8 mouse cellular contexts compared by ENCODE assay signal in genomic region chr6:125009129-125009180, GRCm38 (mm10). TPM values are rescaled to one million over a fixed set of nuclear protein-coding genes. Genes with fewer than 3 reads are reported as not detected.
DNase-seq lines count a peak whose midpoint lies in the region; ATAC-seq and TF ChIP-seq lines count a peak whose summit lies in the region.

Gene Zfp384 (plus strand): TSS chr6:125009145.

- ATAC-seq in embryonic facial prominence, embryonic 14.5 days (ENCODE audit: low read depth): no peak
- no peak for ATAC-seq in limb, embryonic 12.5 days (ENCODE audit: insufficient number of reproducible peaks, insufficient read depth, low FRiP score, low TSS enrichment, low read depth)

- 0% methylated on average over 2 of the region's 3 CpGs for WGBS in lung, adult 2 months
- 0% methylated on average over 3 of the region's 3 CpGs for WGBS in embryonic facial prominence, embryonic 14.5 days
- WGBS in limb, embryonic 12.5 days: no CpG with 5 or more reads among the region's 3 CpGs
- 0% methylated on average over 3 of the region's 3 CpGs for WGBS in olfactory bulb, adult 2 months

- peaks cover 31% of the 10 kb centered on the region for H3K36me3 ChIP-seq in embryonic facial prominence, embryonic 14.5 days (ENCODE audit: control insufficient read depth, insufficient read depth, low read length)
- H3K36me3 ChIP-seq in limb, embryonic 12.5 days: peaks cover 31% of the 10 kb centered on the region

- no peaks in the 10 kb centered on the region for H3K27me3 ChIP-seq in embryonic facial prominence, embryonic 14.5 days (replicated peaks; ENCODE audit: control insufficient read depth, insufficient read depth, low read length)
- peaks cover 5% of the 10 kb centered on the region for H3K27me3 ChIP-seq in limb, embryonic 12.5 days

- H3K9ac ChIP-seq in embryonic facial prominence, embryonic 14.5 days (ENCODE audit: low read depth, low read length): peak within 1 kb of the TSS; percentile 98
- H3K9ac ChIP-seq in limb, embryonic 12.5 days (replicated peaks): peak within 1 kb of the TSS; percentile 98

- peak within 1 kb of the TSS; percentile 88 for H3K4me3 ChIP-seq in lung, adult 2 months (replicated peaks; ENCODE audit: extremely low read depth, low read depth, low read length)
- H3K4me3 ChIP-seq in embryonic facial prominence, embryonic 14.5 days (ENCODE audit: low read depth, low read length): peak within 1 kb of the TSS; percentile 85
- H3K4me3 ChIP-seq in limb, embryonic 12.5 days (replicated peaks): peak within 1 kb of the TSS; percentile 95
- peak within 1 kb of the TSS; percentile 96 for H3K4me3 ChIP-seq in olfactory bulb, adult 2 months (ENCODE audit: insufficient read depth, low read depth, low read length)

- TF ChIP-seq POLR2A in lung, adult 2 months (IDR thresholded peaks at IDR 0.05; ENCODE audit: borderline replicate concordance, extremely low read depth, low read depth, low read length): no peak
- TF ChIP-seq POLR2A in olfactory bulb, adult 2 months (IDR thresholded peaks at IDR 0.05; ENCODE audit: insufficient read depth, low read depth, low read length): no peak

- no peaks in the 10 kb centered on the region for H3K9me3 ChIP-seq in embryonic facial prominence, embryonic 14.5 days (ENCODE audit: control insufficient read depth, low read length)
- no peaks in the 10 kb centered on the region for H3K9me3 ChIP-seq in limb, embryonic 12.5 days

- no peaks in the 10 kb centered on the region; the same call in 1 of the 2 replicates for H3K4me1 ChIP-seq in lung, adult 2 months (ENCODE audit: control insufficient read depth, insufficient read depth, low read length)
- peaks cover 25% of the 10 kb centered on the region for H3K4me1 ChIP-seq in embryonic facial prominence, embryonic 14.5 days (ENCODE audit: control insufficient read depth, insufficient read depth, low read length)
- H3K4me1 ChIP-seq in limb, embryonic 12.5 days (replicated peaks): peaks cover 29% of the 10 kb centered on the region
- H3K4me1 ChIP-seq in olfactory bulb, adult 2 months (ENCODE audit: control insufficient read depth, insufficient read depth, low read length): peaks cover 20% of the 10 kb centered on the region

- H3K4me2 ChIP-seq in embryonic facial prominence, embryonic 14.5 days (ENCODE audit: low read depth, low read length): peak within 1 kb of the TSS; percentile 92
- peak within 1 kb of the TSS; percentile 85 for H3K4me2 ChIP-seq in limb, embryonic 12.5 days

- TF ChIP-seq CTCF in lung, adult 2 months (IDR thresholded peaks at IDR 0.05; ENCODE audit: insufficient read depth, low read length): no peak
- TF ChIP-seq CTCF in olfactory bulb, adult 2 months (IDR thresholded peaks at IDR 0.05; ENCODE audit: insufficient read depth, low read depth, low read length): no peak

- DNase-seq in lung, adult 2 months: no peak
- DNase-seq in lung, postnatal 10 days: no peak
- no peak for DNase-seq in embryonic facial prominence, embryonic 14.5 days (ENCODE audit: low spot score)
- no peak for DNase-seq in heart, postnatal 10 days
- DNase-seq in right cerebral cortex, postnatal 10 days (ENCODE audit: low spot score in 2 of 2): no peak
- no peak for DNase-seq in lung, postnatal 36 days

- intact Hi-C loops in heart, postnatal 10 days (cut with DNase I): loop anchor here (2.0 to 5.0 kb wide), 3 partner anchors 44 to 107 kb away; partner anchors contain the start of genes Cops7a and Mlf2

- peak within 1 kb of the TSS; percentile 98 for H3K27ac ChIP-seq in embryonic facial prominence, embryonic 14.5 days (replicated peaks; ENCODE audit: low read depth, low read length)
- peak within 1 kb of the TSS; percentile 99 for H3K27ac ChIP-seq in limb, embryonic 12.5 days
- peak within 1 kb of the TSS; percentile 97 for H3K27ac ChIP-seq in olfactory bulb, adult 2 months (ENCODE audit: insufficient read depth, low read depth, low read length)

RNA-seq across cellular contexts. Expression of gene Zfp384, which starts in this region (rescaled TPM):
- polyA plus RNA-seq in lung, adult 2 months (2012; rRNA removed): 44.8 and 48.4 TPM in 2 replicates
- polyA plus RNA-seq in embryonic facial prominence, embryonic 14.5 days (2014; fragmentation: Nextera tagmentation; extraction: Ambion mirVana): 10.4 and 11.9 TPM in 2 replicates
- 10 to 100 TPM; 27.7 to 29.3 TPM for total RNA-seq in heart, postnatal 10 days (2021)
- polyA plus RNA-seq in limb, embryonic 12.5 days (2016; fragmentation: Nextera tagmentation; extraction: Ambion mirVana): 18.5 and 24.7 TPM in 2 replicates
- 212 TPM in 1 of 2 replicates, not detected in the other for polyA plus RNA-seq in olfactory bulb, adult 2 months (2012; ENCODE audit: insufficient read depth, insufficient read length, low replicate concordance, missing spikeins)
